Mouse (Mus musculus): ENCODE measurements around the gene Fli1. TPM values are rescaled to one million over a fixed set of nuclear protein-coding genes. Genes with fewer than 3 reads are reported as not detected.

Gene Fli1
- polyA plus RNA-seq, 1 experiment: not detected

GRCm38 (mm10) chr9:32487823-32488222 lies 54.8 kb downstream of the Fli1 start:
- Histone ChIP-seq H3K4me2 (ENCODE audit: low read depth) (peak overlapping the region; percentile 30), H3ac (ENCODE audit: control insufficient read depth, insufficient read length) (no peak overlapping the region), H3K27me3 (ENCODE audit: control insufficient read depth, insufficient read depth, insufficient read length) (peaks cover 37% of the 10 kb centered on the region), H3K79me2 (ENCODE audit: control insufficient read depth, insufficient read depth) (no peaks in the 10 kb centered on the region), H3K36me3 (ENCODE audit: control insufficient read depth, insufficient read depth) (no peaks in the 10 kb centered on the region), H3K4me3 (no peak overlapping the region)
- no peak for TF ChIP-seq TCF3 (IDR thresholded peaks at IDR 0.05; ENCODE audit: insufficient read length, low read depth)

GRCm38 (mm10) chr9:32487401-32487800 lies 55.3 kb downstream of the Fli1 start:
- peak overlapping the region; percentile 30 for H3K4me2 ChIP-seq (ENCODE audit: low read depth)
- peaks cover 41% of the 10 kb centered on the region for H3K27me3 ChIP-seq (ENCODE audit: control insufficient read depth, insufficient read depth, insufficient read length)
- no peaks in the 10 kb centered on the region for H3K79me2 ChIP-seq (ENCODE audit: control insufficient read depth, insufficient read depth)
- TF ChIP-seq USF1 (IDR thresholded peaks at IDR 0.05; ENCODE audit: low read depth): no peak
- no peak for TF ChIP-seq POLR2AphosphoS2 (IDR thresholded peaks at IDR 0.05; ENCODE audit: insufficient read length, low read depth)
- TF ChIP-seq REST (IDR thresholded peaks at IDR 0.05; ENCODE audit: insufficient read depth, insufficient read length): no peak
- no peak for TF ChIP-seq MYOG (IDR thresholded peaks at IDR 0.05; ENCODE audit: control insufficient read depth in 1 of 3, insufficient read depth in 1 of 3, insufficient read length in 2 of 3, low read depth in 2 of 3)
- TF ChIP-seq TCF3 (IDR thresholded peaks at IDR 0.05; ENCODE audit: insufficient read length, low read depth): no peak
- no peak for TF ChIP-seq SRF (IDR thresholded peaks at IDR 0.05; ENCODE audit: control insufficient read depth, insufficient read length, low read depth)
- no peak for TF ChIP-seq MYOD1 (IDR thresholded peaks at IDR 0.05; ENCODE audit: control insufficient read depth in 1 of 3, insufficient read length in 2 of 3, low read depth in 2 of 3)
- no peak for TF ChIP-seq MAX (IDR thresholded peaks at IDR 0.05; ENCODE audit: low read depth)
- TF ChIP-seq TCF12 (IDR thresholded peaks at IDR 0.05; ENCODE audit: insufficient read depth, poor library complexity, severe bottlenecking): no peak
- no peak for TF ChIP-seq POLR2A (IDR thresholded peaks at IDR 0.05; ENCODE audit: insufficient read length, low read depth)
- TF ChIP-seq CEBPB (IDR thresholded peaks at IDR 0.05; ENCODE audit: insufficient read depth, poor library complexity, severe bottlenecking): no peak
- TF ChIP-seq E2F4 (IDR thresholded peaks at IDR 0.05; ENCODE audit: insufficient read depth): no peak
- H3K4me3 ChIP-seq: no peak overlapping the region
- H3K36me3 ChIP-seq (ENCODE audit: control insufficient read depth, insufficient read depth): no peaks in the 10 kb centered on the region
- no peak overlapping the region for H3ac ChIP-seq (ENCODE audit: control insufficient read depth, insufficient read length)

GRCm38 (mm10) chr9:32480418-32480817 lies 62.2 kb downstream of the Fli1 start:
- no peak overlapping the region for H3K4me2 ChIP-seq (ENCODE audit: low read depth)
- no peak overlapping the region for H3K4me3 ChIP-seq
- H3K36me3 ChIP-seq (ENCODE audit: control insufficient read depth, insufficient read depth): no peaks in the 10 kb centered on the region
- no peak for TF ChIP-seq MAX (IDR thresholded peaks at IDR 0.05; ENCODE audit: low read depth)
- TF ChIP-seq POLR2A (IDR thresholded peaks at IDR 0.05; ENCODE audit: insufficient read length, low read depth): no peak
- no peak for TF ChIP-seq SRF (IDR thresholded peaks at IDR 0.05; ENCODE audit: control insufficient read depth, insufficient read length, low read depth)
- no peak for TF ChIP-seq POLR2AphosphoS2 (IDR thresholded peaks at IDR 0.05; ENCODE audit: insufficient read length, low read depth)
- TF ChIP-seq TCF12 (IDR thresholded peaks at IDR 0.05; ENCODE audit: insufficient read depth, poor library complexity, severe bottlenecking): no peak
- TF ChIP-seq E2F4 (IDR thresholded peaks at IDR 0.05; ENCODE audit: insufficient read depth): no peak
- TF ChIP-seq MYOD1 (IDR thresholded peaks at IDR 0.05; ENCODE audit: control insufficient read depth in 1 of 3, insufficient read length in 2 of 3, low read depth in 2 of 3): no peak
- H3ac ChIP-seq (ENCODE audit: control insufficient read depth, insufficient read length): no peak overlapping the region
- H3K79me2 ChIP-seq (ENCODE audit: control insufficient read depth, insufficient read depth): no peaks in the 10 kb centered on the region
- peaks cover 25% of the 10 kb centered on the region for H3K27me3 ChIP-seq (ENCODE audit: control insufficient read depth, insufficient read depth, insufficient read length)

- Histone ChIP-seq H3K4me3 (no peak overlapping the region), H3ac (ENCODE audit: control insufficient read depth, insufficient read length) (no peak overlapping the region), H3K79me2 (ENCODE audit: control insufficient read depth, insufficient read depth) (no peaks in the 10 kb centered on the region), H3K27me3 (ENCODE audit: control insufficient read depth, insufficient read depth, insufficient read length) (peaks cover 16% of the 10 kb centered on the region), H3K36me3 (ENCODE audit: control insufficient read depth, insufficient read depth) (no peaks in the 10 kb centered on the region), H3K4me2 (ENCODE audit: low read depth) (no peak overlapping the region)
- TF ChIP-seq REST (IDR thresholded peaks at IDR 0.05; ENCODE audit: insufficient read depth, insufficient read length) (no peak), USF1 (IDR thresholded peaks at IDR 0.05; ENCODE audit: low read depth) (no peak), E2F4 (IDR thresholded peaks at IDR 0.05; ENCODE audit: insufficient read depth) (no peak), TCF3 (IDR thresholded peaks at IDR 0.05; ENCODE audit: insufficient read length, low read depth) (no peak), MAX (IDR thresholded peaks at IDR 0.05; ENCODE audit: low read depth) (no peak), MYOG (IDR thresholded peaks at IDR 0.05; ENCODE audit: control insufficient read depth in 1 of 3, insufficient read depth in 1 of 3, insufficient read length in 2 of 3, low read depth in 2 of 3) (no peak), TCF12 (IDR thresholded peaks at IDR 0.05; ENCODE audit: insufficient read depth, poor library complexity, severe bottlenecking) (no peak), SRF (IDR thresholded peaks at IDR 0.05; ENCODE audit: control insufficient read depth, insufficient read length, low read depth) (no peak), CEBPB (IDR thresholded peaks at IDR 0.05; ENCODE audit: insufficient read depth, poor library complexity, severe bottlenecking) (no peak), POLR2AphosphoS2 (IDR thresholded peaks at IDR 0.05; ENCODE audit: insufficient read length, low read depth) (no peak)
These were observed 63.9 kb downstream of the Fli1 start for GRCm38 (mm10) chr9:32478799-32479198.

- H3K4me2 ChIP-seq (ENCODE audit: low read depth): no peak overlapping the region
- peaks cover 16% of the 10 kb centered on the region for H3K27me3 ChIP-seq (ENCODE audit: control insufficient read depth, insufficient read depth, insufficient read length)
- H3K36me3 ChIP-seq (ENCODE audit: control insufficient read depth, insufficient read depth): no peaks in the 10 kb centered on the region
- no peak overlapping the region for H3K4me3 ChIP-seq
- H3K79me2 ChIP-seq (ENCODE audit: control insufficient read depth, insufficient read depth): no peaks in the 10 kb centered on the region
- H3ac ChIP-seq (ENCODE audit: control insufficient read depth, insufficient read length): no peak overlapping the region
- TF ChIP-seq TCF3 (IDR thresholded peaks at IDR 0.05; ENCODE audit: insufficient read length, low read depth) (no peak), USF1 (IDR thresholded peaks at IDR 0.05; ENCODE audit: low read depth) (no peak)
These were observed 64.6 kb downstream of the Fli1 start for GRCm38 (mm10) chr9:32478087-32478486.

Data from myocyte (in vitro differentiated cells).